Mouse (Mus musculus) layer of hippocampus, postnatal 36 days (tissue): ENCODE data around the gene Stat2. TPM values are rescaled to one million over a fixed set of nuclear protein-coding genes. Genes with fewer than 3 reads are reported as not detected.

Experiments
- DNase-seq, 2 experiments: peaks; one replicate each; pipeline ENCODE4 v3.0.0; 2022
- total RNA-seq, 2 experiments: library from RNA; stranded (reverse); gene quantifications; 2 replicates each; pipeline ENCODE4 v1.2.3; 2021

Gene Stat2
- total RNA-seq, result 10 to 100 TPM; 30.6 to 36.0 TPM

DNA sequence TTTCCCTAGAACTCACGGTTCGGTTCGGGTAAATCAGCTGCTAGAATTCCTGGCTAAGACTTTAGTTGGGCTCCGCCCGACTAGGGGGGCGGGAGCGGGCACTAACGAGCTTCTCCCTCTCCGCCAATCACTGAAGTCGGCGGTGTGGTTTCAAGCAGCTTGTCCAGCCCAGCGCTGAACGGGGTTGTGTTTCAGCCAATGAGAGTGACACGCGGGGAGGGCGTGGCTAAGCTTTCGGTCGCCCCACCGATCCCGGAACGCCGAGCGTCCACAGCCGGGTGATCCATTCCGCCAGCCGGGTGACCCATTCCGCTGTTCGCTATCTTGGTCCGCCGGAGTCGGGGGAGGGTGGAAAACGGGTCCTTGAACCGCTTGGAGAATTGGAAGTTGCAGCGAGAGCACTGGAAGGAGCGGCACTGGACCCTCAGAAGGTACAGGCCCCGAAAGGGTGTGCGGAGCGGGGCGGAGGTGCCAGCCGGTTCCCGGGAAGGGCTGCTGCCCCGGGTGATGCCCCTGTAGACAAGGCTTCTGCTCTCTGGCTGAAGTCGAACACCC, at the start of gene Stat2:
Stat2 (plus strand) TSS at position 273 of the 555 bp plus-strand sequence.
- peak; percentile 94 to 97 for DNase-seq

DNA sequence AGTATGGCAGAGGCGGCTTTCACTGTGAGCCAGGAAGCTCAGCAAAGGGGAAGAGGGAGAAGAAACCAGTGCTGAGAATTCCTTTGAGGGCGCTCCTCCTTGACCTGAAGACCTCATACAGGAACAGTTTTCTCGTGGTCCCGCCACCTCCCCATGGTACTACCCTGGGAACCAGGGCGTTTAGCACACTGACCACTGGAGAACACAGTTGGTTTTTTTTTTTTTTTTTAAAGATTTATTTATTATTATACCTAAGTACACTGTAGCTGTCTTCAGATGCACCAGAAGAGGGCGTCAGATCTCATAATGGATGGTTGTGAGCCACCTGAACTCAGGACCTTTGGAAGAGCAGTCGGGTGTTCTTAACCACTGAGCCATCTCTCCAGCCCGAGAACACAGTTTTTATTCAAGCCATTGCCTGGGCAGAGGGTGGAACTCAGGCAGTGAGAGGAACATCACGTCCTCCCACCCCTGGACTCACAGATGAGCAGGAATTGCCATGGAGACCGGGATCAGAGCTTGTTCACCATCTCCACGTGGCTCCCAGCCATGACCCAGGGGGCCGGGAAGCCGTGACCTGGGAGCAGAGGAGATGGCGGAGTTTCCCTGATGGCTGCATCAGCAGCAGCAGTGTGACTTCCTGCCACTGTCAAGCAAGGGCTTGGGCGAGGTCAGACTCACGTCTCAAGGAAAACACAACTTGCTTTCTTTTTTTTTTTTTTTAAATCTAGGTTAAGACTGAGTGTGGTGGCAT, 48.6 kb upstream of the Stat2 start:
- no peak for DNase-seq

DNA sequence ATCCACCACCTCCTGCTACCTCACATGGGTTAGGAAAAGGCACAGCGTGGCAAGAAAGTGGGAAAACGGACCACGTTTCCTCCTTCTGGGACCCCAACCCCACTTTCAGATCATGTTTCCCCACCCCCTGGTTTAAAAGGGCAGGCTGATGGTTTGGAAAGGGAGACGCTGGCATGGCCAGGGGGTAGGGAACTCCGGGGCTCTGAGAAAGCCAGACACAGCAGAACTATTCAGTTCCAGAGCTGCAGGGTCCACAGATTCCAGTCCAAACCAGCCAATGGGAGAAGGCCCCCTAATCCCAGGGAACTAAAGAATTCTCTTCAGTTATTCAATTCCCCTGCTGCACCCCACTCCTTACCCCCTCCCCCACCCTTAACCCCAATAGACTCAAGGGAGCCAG, 45.3 kb upstream of the Stat2 start:
- DNase-seq, result no peak

DNA sequence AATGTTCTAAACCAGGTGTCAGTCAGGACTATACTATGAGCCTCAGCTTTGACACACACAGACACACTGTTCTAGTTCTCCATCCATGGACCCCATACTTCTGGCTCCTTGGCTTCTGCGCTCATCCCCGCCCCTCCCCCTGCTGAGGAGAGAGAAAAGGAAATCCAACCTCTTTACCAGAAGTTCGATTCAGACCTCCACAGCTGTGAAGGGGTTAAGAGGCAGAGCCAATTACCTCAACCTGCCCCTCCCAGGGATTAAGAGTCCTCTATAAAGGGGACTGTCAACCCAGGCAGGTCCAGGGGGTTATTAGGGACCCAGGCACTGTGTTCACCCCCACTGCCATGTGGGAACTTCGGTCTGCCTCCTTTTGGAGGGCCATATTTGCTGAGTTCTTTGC, 44.8 kb upstream of the Stat2 start, which contains the start of gene Mip:
Mip (plus strand) TSS at position 301 of the 400 bp plus-strand sequence.
- DNase-seq, result no peak

DNA sequence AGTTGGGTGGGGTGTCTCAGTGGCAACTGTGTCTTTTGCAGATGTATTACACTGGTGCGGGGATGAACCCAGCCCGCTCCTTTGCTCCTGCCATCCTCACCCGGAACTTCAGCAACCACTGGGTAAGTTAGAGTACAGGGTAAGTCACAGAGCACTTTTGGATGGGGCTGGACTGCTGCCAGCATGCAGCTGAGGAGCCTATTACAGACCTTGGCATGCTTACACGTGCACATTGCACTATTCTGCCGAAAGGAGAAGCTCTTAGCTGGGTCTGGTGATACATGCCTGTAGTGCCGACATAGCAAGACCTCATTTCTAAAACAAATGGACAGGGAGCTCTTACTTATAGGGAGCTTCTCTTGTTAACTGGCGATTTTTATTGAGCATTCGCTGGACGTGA, 42.8 kb upstream of the Stat2 start:
- no peak for DNase-seq

GRCm38 (mm10) chr10:128228009-128228408, 42.4 kb upstream of the Stat2 start:
- DNase-seq, result no peak

GRCm38 (mm10) chr10:128230582-128230981, 39.8 kb upstream of the Stat2 start:
- no peak for DNase-seq

DNA sequence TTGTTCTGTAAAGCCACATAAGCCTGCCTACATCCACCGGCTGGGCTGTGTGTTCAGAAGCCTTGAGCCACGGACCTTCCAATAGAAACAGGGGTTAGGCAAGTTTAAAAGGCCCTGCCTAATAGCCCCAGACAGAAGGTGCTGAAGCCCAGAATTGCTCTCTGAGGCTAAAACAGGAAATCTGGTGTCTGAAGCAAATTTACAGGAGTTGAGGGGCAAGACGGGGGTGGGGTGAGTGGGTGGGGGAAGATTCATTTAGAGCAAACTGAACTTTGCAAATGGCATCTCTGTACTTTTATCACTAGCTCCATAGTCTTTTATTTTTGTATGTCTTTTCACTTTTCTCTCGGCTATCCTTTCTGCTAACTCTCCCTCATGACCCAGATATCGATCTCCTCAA, 39.2 kb upstream of the Stat2 start:
- DNase-seq, result no peak

GRCm38 (mm10) chr10:128231697-128232419, 38.5 kb upstream of the Stat2 start, which contains the start of gene Timeless:
TSS of gene Timeless (plus strand) at chr10:128232065.
- peak; percentile 88 to 90 for DNase-seq

- DNase-seq, result peak; percentile 31 to 39
These were observed 37.9 kb upstream of the Stat2 start for GRCm38 (mm10) chr10:128232420-128232985.

DNA sequence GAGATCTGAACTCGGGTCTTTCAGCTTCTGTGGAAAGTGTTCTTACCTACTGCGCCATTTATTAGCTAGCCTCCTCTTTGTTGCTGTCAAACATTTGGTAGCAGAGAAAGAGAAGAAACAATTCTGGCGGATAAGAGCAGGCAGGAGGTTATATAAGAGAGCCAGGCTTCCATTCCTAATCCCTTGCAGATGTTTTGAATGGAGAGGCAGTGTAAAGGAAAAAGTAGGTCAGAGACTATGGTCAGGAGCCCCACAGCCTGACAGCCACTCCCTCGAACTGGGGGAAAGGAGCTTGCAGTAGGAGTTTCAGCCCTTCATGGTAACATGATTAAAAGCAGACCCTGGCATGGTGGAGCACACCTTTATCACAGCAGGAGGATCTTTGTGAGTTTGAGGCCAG, 34.0 kb upstream of the Stat2 start:
- no peak for DNase-seq

DNA sequence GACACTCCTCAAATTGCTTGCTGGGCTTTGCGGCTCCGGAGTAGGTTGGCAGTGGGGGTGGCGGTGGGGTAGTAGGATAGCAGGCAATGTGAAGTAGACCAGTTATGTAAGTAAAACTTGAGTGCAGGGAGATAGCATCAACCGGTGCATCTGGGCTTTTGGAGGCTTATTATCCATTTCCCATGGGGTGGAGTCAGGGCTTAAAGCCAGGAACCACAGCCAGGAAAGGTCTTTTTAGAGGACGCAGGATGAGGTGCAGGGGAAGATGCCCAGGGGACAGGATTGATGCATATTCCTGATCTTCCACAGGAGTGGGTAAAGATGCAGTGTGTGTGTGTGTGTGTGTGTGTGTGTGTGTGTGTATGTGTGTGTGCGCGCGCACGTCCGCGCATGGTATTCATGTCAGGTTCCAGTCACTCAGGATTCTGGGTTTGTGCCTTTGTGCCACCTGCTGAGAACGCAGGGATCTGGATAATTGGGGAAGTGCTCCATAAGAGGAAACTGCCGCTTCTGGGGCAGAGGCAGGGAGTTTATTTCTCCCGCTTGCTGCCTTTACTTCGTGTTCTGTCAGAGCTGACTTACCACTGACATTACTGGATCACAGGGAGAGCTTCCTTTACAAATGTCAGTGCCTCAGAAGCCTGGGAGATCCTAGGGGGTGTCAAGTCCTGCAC, 32.4 kb upstream of the Stat2 start:
- no peak for DNase-seq

DNA sequence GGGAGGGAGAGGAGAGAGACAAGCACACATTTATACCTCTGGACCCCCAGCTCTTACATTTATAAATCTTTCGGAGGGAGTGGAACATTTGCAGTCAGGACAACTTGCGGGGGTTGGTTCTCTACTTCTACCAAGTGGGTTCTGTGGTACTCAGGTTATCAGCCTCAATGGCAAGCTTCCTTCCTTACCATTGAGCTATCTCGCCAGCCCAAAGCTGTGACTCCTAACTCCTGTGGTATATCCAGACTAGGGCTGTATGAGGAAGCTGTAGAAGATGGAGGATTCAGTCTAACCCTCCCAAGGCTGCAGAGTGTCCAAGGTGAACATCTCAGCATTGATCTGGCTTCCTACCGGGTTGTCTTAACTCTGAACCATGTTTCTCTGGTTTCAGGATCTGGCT, 31.2 kb upstream of the Stat2 start:
- no peak for DNase-seq

- DNase-seq, result no peak
These were observed 30.2 kb upstream of the Stat2 start for GRCm38 (mm10) chr10:128240131-128240530.

DNA sequence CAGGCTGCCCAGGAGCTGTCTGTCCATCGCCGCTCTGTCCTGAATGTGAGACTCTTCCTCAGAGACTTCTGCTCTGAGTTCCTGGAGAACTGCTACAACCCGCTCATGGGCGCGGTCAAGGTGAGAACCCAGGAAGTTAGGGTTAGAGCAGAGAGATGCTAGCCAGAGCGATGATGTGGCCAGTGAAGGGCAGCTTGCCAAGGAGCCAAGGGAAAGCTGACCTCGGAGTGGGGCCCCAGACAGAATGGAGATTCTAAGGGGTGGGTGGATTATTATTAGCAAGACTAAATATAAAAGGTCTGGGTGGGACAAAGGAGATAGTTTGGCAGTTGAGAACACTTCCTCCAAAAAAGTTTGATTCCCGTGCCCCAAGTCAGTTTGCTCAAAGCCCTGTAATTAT, 27.1 kb upstream of the Stat2 start:
- no peak for DNase-seq

DNA sequence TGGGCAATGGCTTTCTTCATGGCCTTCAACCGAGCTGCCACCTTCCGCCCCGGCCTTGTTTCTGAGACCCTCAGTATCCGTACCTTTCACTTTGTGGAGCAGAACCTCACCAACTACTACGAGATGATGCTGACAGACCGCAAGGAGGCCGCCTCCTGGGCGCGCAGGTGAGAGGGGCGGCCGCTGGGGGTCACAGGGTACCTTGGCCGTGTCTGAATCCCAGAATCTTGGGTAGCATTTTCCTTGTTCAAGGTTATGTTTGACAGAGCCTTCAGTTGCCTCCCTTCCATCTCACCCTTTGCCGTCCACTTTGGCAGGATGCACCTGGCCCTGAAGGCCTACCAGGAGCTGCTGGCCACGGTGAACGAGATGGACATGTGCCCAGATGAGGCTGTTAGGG, 26.2 kb upstream of the Stat2 start:
- no peak for DNase-seq

DNA sequence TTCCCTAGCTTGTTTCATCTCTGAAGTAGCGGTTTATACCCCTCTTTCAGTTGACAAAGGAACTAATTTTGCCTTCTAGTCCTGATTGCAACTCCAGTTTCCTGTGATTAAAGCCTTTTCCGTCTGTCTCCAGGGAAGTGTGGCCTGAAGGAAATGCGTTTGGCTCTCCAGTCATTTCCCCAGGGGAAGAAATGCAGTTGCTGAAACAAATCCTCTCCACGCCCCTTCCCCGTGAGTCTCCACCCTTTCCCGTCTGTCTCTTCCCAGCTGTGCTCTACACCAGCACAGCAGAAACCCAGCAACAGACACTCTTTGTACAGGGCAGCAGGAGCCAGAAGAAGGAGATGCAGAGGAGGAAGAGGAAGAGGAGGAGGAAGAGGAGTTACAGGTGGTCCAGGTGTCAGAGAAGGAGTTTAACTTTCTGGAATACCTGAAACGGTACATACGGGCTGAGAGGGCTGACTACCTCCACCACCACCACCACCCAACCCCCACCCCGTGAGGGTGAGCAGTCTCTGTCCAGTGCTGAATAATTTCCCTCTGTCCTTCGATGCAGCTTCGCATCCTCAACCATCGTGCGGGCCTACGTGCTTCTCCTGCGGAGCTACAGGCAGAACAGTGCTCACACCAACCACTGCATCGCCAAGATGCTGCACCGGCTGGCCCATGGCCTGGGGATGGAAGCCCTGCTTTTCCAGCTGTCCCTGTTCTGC, 23.2 kb upstream of the Stat2 start:
- no peak for DNase-seq

DNA sequence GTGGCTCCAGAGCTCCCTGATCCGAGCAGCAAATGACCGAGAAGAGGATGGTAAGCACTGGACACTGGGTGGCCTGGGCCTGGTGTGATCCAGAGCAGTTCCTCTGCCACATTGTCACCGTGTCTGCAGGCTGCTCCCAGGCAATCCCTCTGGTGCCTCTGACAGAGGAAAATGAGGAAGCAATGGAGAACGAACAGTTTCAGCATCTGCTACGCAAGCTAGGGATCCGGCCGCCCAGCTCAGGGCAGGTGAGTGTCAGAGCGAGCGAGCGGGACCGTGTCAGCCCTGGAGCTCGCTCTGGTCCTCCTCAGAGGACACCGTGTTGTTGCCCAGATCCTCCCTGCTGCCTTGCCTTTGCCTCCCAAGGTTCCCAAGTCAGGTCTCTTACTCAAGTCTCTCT, 19.8 kb upstream of the Stat2 start:
- DNase-seq, result no peak

DNA sequence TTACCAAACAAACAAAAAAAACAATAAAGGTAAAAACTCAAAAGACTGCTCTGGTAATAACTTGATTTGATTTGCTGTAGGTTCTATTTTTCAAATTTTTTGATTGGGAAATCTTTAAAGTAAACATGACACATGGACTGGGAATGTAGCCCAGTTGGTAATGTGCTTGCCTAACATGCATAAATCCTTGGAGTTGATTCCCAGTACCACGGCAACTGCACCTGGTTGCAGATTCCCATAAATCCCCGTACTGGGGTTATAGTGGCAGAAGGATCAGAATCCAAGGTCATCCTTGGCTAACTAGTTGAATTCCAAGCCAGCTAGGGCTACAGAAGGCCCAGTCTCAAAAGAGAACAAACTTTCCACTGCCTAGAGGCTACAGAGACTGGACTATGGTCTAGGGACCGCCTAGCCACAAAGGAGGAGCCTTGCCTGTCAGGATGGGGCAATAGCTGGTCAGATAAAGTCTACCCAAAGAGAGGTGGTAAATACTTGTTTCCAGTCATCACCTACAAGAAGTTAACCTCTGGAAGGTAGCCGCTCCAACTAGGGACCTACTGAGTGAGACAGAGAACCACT, 16.6 kb upstream of the Stat2 start, which contains the start of gene Apon:
Apon (plus strand) TSS at position 420 of the 579 bp plus-strand sequence.
- DNase-seq, result no peak

GRCm38 (mm10) chr10:128255925-128256324, 14.4 kb upstream of the Stat2 start:
- DNase-seq, result no peak

GRCm38 (mm10) chr10:128256328-128256727, 14.0 kb upstream of the Stat2 start:
- no peak for DNase-seq
